Mouse (Mus musculus): Measurements from ENCODE around the gene Edc3.

- TF ChIP-seq POLR2A (IDR thresholded peaks at IDR 0.05; ENCODE audit: insufficient read depth, low read depth, low read length) (no peak), CTCF (IDR thresholded peaks at IDR 0.05; ENCODE audit: insufficient read depth, low read depth, low read length) (no peak)
Measured at GRCm38 (mm10) chr9:57766431-57766830, 58.1 kb downstream of the Edc3 start.
